Mouse (Mus musculus): ENCODE measurements around the gene Aco1.

DNA sequence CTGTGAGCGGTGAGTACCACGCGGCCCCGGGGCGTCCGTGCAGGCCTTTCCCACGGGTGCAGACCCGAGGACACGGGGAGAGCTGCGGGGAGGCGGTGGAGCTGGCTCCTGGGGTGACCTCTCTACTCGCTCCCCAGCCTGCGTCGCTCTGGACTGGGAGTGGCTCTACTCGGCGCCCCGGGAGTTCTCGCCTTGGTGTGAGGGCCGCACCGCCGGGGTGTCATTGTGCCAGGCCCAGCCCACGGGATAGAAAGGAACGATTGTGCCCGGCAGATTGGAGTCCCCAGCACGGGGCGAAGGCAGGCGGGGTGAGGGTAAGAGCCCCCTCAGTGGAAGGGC is 621 bp downstream of the Aco1 start:
- TF ChIP-seq E2F4 (IDR thresholded peaks at IDR 0.05; ENCODE audit: insufficient read depth) (no peak), SRF (IDR thresholded peaks at IDR 0.05; ENCODE audit: control insufficient read depth, insufficient read length, low read depth) (no peak), POLR2A (IDR thresholded peaks at IDR 0.05; ENCODE audit: insufficient read length, low read depth) (no peak)
